Mouse (Mus musculus): ENCODE measurements around the gene Cdc42ep5.

Cdc42ep5 gene

GRCm38 (mm10) chr7:4131964-4132363, 32.7 kb downstream of the Cdc42ep5 start:
- in situ Hi-C loops (cut with MboI; ENCODE audit: unreplicated experiment in 2 of 2), result loop anchor here (10.0 to 25.0 kb wide), 4 partner anchors 437 to 805 kb away; partner anchors contain the start of genes Ssc5d (in 2 of the 2), Ube2s (in 2 of the 2), Mboat7 (in 1 of the 2) and Tmem86b (in 1 of the 2)

DNA sequence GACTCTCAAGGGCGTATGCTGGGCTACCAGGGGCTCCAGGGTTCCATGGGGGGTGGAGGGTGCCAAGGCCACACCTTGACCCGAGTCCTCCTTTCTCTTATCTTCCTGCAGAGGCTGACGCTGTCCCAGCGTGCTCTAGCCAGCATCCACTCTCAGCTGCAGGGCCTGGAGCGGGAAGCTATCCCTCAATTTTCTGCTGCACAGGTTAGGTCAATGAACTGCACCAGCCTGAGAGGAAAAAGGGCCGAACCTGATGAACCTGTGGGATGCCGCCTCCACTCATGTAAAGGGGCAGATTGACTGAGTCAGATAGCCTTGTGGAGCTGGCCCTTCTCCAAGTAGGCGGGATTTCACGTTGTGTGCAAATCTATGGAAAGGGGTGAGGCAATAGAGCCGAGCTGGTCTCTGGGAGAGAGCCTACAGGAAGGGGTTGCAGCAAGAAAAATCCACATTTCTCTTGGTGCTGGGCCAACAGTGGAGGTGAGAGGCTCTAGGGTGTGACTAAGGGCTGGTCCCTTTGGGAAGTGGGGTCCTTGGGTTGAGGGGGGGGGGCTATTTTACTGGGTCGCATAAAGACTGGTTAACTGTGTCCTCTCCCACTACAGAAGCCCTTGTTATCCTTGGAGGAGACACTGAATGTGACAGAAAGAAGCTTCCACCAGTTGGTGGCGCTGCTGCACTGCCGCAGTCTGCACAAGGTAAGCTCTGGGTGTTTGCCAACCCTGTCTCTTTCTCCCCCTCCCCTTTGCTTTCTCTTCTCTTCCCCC, 33.8 kb downstream of the Cdc42ep5 start:
- in situ Hi-C loops (cut with MboI; ENCODE audit: unreplicated experiment in 2 of 2), result loop anchor here (10.0 to 25.0 kb wide), 4 partner anchors 436 to 806 kb away; partner anchors contain the start of genes Ssc5d (in 2 of the 2), Ube2s (in 2 of the 2), Mboat7 (in 1 of the 2) and Tmem86b (in 1 of the 2)

- in situ Hi-C loops (cut with MboI; ENCODE audit: unreplicated experiment in 2 of 2), result loop anchor here (5.0 to 25.0 kb wide), 8 partner anchors 102 to 808 kb away; partner anchors contain the start of genes Ssc5d (in 2 of the 2), Ube2s (in 2 of the 2) and Tmem86b (in 1 of the 2)
These were observed 35.8 kb downstream of the Cdc42ep5 start for GRCm38 (mm10) chr7:4128860-4129259.

DNA sequence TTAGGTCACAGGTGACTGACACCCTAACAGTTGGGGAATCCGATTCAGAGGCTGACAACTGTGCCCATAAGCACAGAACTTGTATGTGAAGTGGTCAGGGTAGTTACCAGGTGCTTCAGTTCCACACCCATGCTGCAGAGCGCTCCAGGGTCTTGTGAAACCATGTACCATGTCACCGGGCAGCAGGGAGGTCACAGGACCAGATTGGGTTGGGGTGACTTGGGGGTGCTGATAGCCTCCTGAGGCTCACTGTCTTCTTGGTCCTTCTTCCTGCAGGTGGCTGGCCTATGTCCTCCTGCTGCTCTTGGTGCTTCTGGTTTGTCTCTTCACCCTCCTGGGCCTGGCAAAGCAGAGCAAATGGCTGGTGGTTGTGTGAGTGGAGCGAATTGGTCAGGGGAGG, 36.8 kb downstream of the Cdc42ep5 start:
- in situ Hi-C loops (cut with MboI; ENCODE audit: unreplicated experiment in 2 of 2), result loop anchor here (5.0 to 25.0 kb wide), 8 partner anchors 101 to 809 kb away; partner anchors contain the start of genes Ssc5d (in 2 of the 2), Ube2s (in 2 of the 2) and Tmem86b (in 1 of the 2)

GRCm38 (mm10) chr7:4126992-4127785, 37.5 kb downstream of the Cdc42ep5 start:
- in situ Hi-C loops (cut with MboI; ENCODE audit: unreplicated experiment in 2 of 2), result loop anchor here (5.0 to 25.0 kb wide), 8 partner anchors 100 to 810 kb away; partner anchors contain the start of genes Ssc5d (in 2 of the 2), Ube2s (in 2 of the 2) and Tmem86b (in 1 of the 2)

DNA sequence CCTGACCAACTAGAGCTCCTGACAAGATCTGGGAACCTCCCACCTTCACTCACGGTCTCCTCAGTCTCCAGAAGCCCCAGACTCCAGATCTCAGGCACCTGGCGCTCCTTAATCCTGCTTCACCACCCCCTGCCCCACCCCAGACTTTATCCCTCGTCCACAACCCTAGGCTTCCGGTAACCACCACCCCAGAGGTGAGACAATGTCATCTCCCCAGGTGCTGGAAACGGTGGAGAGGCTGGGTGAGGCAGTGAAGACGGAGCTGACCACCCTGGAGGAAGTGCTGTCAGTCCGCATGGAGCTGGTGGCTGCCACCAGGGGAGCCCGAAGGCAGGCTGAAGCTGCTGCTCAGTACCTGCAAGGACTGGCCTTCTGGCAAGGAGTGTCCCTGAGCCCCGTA, 39.4 kb downstream of the Cdc42ep5 start:
- in situ Hi-C loops (cut with MboI; ENCODE audit: unreplicated experiment in 2 of 2), result loop anchor here (5.0 to 25.0 kb wide), 8 partner anchors 98 to 812 kb away; partner anchors contain the start of genes Ssc5d (in 2 of the 2), Ube2s (in 2 of the 2) and Tmem86b (in 1 of the 2)

- in situ Hi-C loops (cut with MboI; ENCODE audit: unreplicated experiment in 2 of 2), result loop anchor here (5.0 to 25.0 kb wide), 8 partner anchors 98 to 812 kb away; partner anchors contain the start of genes Ssc5d (in 2 of the 2), Ube2s (in 2 of the 2) and Tmem86b (in 1 of the 2)
These were observed 39.8 kb downstream of the Cdc42ep5 start for GRCm38 (mm10) chr7:4124856-4125255.

DNA sequence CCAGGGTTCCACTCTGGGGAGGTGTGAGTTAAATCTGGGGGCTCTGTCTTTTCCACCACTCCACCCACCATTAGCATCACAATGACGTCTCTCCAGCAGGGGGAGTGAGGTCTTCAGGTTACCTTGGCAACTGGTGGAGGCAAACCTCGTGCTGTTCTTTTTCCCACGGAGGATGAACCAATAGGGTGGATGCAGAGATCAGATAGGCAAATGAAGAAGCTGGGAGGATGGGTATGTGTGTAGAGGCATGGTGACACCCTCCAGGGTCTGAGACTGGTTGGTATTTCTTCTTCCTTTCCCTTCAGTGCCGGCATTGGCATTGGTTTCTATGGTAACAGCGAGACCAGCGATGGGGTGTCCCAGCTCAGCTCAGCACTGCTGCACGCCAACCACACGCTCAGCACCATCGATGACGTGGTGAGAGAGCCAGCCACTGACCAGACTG, 40.3 kb downstream of the Cdc42ep5 start:
- in situ Hi-C loops (cut with MboI; ENCODE audit: unreplicated experiment in 2 of 2), result loop anchor here in 1 of 2 experiments (10.0 kb wide), 1 partner anchor 170 kb away; no protein-coding TSS in a partner anchor

- in situ Hi-C loops (cut with MboI; ENCODE audit: unreplicated experiment in 2 of 2), result loop anchor here in 1 of 2 experiments (10.0 kb wide), 1 partner anchor 171 kb away; no protein-coding TSS in a partner anchor
These were observed 40.9 kb downstream of the Cdc42ep5 start for GRCm38 (mm10) chr7:4123732-4124131.

DNA sequence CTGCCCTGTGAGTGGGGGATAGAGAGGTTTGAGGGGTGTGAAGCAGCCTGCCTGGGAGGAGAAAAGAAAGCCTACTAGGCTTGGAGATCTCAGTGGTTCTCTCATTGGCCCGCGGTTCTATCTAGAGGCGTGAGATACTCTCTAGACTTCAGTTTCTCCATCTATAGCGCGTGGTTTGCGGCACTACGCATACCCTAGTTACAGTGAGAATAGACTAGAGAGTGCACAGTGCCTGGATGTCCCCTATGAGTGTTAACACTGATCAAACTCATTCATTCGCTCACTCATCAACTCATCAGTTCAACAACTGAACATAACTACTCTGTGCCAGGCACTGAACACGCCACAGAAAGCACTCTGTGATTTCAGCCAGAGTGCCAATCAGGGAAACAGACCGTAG, 41.9 kb downstream of the Cdc42ep5 start:
- in situ Hi-C loops (cut with MboI; ENCODE audit: unreplicated experiment in 2 of 2), result loop anchor here in 1 of 2 experiments (10.0 kb wide), 1 partner anchor 172 kb away; no protein-coding TSS in a partner anchor

DNA sequence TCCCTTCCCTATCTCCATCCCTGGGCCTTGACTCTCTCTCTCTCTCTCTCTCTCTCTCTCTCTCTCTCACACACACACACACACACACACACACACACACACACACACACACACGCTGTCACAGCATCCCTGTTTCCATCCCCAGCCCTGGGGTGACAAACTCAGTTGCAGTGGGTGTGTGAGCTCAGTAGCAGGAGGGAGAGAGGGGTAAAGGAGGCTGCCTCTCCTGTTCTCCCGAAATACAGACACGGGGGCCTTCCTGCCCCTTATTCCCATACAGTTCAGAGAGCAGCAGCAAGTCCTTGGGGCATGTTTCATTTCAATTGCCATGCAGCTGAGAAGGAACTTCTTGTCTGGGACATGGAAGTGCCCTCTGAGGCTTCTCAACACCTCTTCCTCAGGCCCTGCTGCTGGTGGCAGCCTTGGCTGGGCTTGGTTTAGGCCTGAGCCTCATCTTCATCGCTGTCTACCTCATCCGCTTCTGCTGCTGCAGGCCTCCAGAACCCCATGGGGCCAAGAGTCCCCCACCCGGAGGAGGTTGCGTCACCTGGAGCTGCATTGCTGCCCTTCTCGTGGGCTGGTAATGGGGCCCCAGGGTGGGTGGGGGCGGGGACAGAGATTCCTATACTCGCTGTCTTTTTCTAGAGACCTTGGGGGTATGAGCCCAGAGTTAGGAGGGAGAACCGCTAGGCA, 42.4 kb downstream of the Cdc42ep5 start:
- in situ Hi-C loops (cut with MboI; ENCODE audit: unreplicated experiment in 2 of 2), result loop anchor here in 1 of 2 experiments (10.0 kb wide), 1 partner anchor 173 kb away; no protein-coding TSS in a partner anchor

- in situ Hi-C loops (cut with MboI; ENCODE audit: unreplicated experiment in 2 of 2), result loop anchor here in 1 of 2 experiments (10.0 kb wide), 1 partner anchor 175 kb away; no protein-coding TSS in a partner anchor
These were observed 44.4 kb downstream of the Cdc42ep5 start for GRCm38 (mm10) chr7:4119976-4120921.

DNA sequence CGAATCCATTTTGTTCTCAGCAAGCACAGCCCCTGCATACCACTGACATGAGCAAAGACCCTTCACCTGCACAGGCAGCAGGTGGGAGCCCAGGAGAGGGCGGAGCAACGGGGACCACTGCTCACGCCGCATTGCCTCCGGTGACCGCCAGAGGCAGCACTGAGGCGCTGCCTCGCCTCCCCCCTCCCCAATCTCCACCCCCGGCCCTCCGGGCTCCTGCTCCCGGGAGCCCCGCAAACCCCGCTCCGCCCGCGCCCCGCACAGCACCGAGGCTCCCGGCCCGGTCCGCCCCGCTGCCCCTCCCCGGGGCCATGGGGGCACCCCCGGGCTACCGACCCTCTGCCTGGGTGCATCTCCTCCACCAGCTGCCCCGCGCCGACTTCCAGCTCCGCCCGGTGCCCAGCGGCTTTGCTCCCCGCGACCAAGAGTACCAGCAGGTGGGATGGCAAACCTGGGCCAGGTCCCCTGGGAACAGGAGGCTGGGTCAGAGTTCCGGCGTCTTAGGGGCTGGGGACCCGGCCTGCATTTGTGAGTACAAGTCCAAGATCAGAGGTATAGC, 45.2 kb downstream of the Cdc42ep5 start, which contains the start of gene Ttyh1:
Gene Ttyh1 (plus strand): TSS at position 65 of the 559 bp plus-strand sequence.
- in situ Hi-C loops (cut with MboI; ENCODE audit: unreplicated experiment in 2 of 2), result no loop called here

- in situ Hi-C loops (cut with MboI; ENCODE audit: unreplicated experiment in 2 of 2), result no loop called here
These were observed 47.4 kb downstream of the Cdc42ep5 start for GRCm38 (mm10) chr7:4117050-4117814.

DNA sequence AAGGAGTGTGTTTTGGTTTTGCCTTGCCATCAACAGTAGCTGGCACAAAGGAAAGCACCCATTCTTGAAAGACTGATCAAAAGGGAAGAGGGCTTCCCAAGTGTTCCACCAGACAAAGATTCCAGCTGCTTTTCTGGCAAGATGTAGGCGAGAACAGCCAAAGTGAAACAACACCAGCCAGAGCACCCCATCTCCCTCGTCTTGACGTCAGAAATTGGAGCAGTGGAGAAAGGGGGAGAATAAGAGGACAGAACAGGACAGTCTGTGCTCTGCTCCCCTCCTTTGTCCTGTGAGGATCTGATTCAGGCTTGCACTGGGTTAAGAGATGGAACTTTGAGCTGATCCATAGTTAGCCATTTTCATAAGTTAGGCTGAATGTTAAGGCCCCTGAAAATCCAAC, 52.9 kb downstream of the Cdc42ep5 start:
- in situ Hi-C loops (cut with MboI; ENCODE audit: unreplicated experiment in 2 of 2), result no loop called here

GRCm38 (mm10) chr7:4103411-4103810, 61.2 kb downstream of the Cdc42ep5 start:
- in situ Hi-C loops (cut with MboI; ENCODE audit: unreplicated experiment in 2 of 2), result loop anchor here in 1 of 2 experiments (5.0 kb wide), 1 partner anchor 76 kb away; no protein-coding TSS in a partner anchor
